Mouse (Mus musculus) kidney, adult 8-10 months (tissue): ENCODE data around the gene Vmn1r45.
"Not testable (repeated sequence)": the region's sequence is repeated elsewhere in the genome, so short reads cannot be mapped to it uniquely, and the experiment has no call there.

ENCODE experiments used
- DNase-seq, 2 experiments: peaks; one replicate each; pipeline ENCODE4 v3.0.0; 2022

Gene Vmn1r45

DNA sequence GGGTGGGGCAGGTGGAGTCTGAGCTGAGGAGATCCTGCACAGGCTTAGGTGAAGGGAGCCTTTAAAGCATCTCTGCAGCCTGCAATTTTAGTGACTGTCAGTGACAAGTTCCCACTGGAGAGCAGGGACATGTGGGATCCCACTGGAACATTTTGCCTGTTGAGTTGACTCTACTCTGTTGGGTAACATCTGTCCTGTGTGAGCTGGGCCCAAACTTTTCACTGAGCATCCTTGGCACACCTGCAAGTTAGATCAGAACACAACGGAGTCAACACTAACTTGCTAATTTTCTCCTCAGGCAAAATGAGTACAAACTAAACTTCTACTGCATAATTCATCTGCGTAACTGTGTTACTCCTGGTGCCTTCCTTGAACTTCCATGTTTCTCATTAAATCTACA, at the start of gene Vmn1r45:
Gene Vmn1r45 (minus strand): TSS at position 101 of the 400 bp plus-strand sequence.
- not testable (repeated sequence) for DNase-seq

DNA sequence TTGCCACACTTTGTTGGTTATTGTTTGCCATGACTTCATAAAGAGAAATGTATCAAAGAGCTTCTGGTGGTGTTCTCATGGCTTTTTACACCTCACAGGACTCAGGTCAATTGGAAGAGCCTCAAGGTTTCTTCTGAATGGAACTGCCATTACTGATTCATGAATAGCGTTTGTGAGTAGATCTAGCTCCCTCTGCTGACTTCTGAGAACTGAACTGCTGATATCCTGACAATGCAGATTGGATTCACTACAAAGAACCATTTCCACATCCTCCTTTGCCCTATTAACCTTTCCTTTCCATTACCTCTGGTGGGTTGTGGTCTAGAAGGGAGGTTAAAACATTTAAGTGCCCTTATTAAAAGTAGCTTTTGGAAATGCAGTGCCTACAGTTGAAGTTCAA, 45.6 kb upstream of the Vmn1r45 start:
- DNase-seq, result peak; percentile 3 to 7

DNA sequence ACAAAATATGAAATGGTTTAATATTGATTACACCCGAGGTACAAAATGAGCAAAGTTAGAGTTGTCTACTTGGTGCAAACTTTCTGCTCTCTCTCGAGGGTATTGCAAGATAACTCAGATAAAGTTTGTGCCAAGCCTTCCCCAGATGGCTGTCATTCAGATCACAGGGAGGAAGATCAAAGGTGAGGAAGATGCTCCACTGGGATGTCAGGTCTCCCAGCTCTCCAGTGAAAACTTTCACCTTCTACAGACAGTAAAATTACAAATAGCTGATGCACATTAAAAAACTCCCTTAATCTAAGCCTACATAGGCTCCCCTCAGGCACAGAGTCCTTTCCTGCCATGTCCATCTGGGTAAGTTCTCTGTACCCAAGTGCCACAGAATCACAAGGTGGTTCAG, 28.6 kb upstream of the Vmn1r45 start, which contains the start of gene Vmn1r46:
Gene Vmn1r46 (plus strand): TSS at position 301 of the 400 bp plus-strand sequence.
- DNase-seq, result no peak

DNA sequence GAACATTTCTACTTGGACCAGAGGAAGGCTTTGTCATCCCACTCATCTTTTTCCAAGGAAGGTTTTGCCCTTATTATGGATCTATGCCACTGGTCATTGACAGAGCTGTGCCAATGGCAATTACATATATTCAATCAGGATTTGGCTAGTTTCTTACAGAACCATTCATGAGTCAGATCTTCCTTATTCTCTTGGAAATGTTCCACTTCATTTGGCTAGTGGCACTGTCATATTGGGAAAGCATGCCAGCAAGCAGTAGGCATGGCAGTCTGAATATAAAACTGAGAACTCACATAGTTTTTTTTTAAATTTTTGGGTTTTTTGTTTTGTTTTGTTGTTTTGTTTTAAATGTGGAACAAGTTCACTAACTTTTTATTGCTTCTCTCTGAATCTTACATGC, 25.9 kb upstream of the Vmn1r45 start:
- DNase-seq, result no peak

DNA sequence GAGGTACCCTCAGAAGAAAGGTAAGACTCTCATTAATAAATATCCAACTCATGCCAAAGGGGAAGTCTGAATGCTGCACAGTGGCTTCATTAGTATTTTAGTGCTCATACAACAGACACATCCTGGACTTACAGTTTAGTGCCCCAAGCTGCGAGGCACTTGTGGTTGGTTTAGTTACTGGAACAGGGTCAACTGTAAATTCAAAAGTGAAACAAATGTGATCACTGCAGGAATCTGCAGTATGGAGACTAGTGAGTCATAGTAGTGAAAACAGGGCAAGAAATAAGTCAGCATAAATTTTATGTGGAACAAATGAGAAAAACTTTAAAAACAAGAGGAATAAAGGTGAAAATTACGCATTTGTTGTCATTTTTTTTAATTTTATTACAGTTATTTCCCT, 13.2 kb upstream of the Vmn1r45 start:
- DNase-seq, result no peak

DNA sequence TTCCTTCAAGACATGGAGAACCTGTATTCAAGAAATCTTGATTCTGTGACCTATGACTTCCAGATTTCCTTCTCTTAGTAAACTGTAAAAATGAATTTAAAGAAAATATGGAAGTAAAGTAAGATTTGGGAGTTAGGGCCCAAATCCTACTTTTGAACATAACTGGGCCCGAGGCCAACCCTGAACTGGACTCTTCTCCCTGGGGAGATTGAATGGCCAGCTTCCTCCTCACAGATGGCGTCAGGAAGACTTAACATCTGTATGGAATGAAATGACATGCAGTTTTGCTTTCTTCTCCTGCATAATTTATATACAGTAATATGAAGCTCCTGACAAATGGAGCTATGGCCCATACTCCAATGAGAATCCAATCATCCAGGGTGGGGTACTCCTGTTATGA, 528 bp upstream of the Vmn1r45 start:
- no peak for DNase-seq

DNA sequence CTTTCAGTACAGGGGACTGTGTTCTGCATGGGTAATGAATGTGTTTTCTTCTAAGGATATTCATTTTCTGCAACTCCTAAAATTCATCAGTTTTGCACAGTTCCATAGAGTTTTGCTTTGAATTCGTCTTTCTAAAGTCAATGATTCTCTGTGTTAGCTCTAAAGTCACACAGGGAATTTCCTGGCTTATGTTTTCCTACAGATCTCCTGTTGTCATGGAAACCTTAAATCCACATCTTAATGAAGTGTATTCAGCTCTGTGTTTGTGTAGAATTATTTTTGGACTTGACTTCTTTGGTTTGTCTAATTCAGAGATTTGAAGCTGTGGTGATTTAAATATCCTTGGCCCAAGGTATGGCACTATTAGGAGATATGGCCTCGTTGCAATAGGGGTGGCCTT, 56.6 kb downstream of the Vmn1r45 start:
- no peak for DNase-seq

DNA sequence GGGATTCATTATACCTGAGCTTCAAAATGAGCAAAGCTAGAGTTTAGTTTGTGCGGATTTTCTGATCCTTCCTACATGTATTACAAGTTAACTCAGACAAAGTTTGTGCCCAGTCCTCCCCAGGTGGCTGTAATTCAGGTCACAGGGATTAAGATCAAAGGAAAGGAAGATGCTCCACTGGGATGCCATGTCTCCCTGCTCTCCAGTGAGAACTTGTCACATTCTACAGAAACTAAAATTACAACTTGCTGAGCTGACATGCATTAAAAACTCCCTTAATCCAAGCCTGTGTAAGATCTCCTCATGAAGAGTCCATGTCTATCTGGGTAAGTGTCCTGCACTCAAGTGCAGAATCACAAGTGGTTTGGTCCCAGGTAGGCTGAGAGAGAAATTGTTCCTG, 57.0 kb downstream of the Vmn1r45 start, which contains the start of gene Vmn1r44:
Gene Vmn1r44 (plus strand): TSS at position 301 of the 400 bp plus-strand sequence.
- no peak for DNase-seq
